Mouse (Mus musculus): ENCODE results near the gene Fbn1. TPM values are rescaled to one million over a fixed set of nuclear protein-coding genes. Genes with fewer than 3 reads are reported as not detected.

The Fbn1 gene
- polyA plus RNA-seq, 1 experiment, result 3.5 TPM

DNA sequence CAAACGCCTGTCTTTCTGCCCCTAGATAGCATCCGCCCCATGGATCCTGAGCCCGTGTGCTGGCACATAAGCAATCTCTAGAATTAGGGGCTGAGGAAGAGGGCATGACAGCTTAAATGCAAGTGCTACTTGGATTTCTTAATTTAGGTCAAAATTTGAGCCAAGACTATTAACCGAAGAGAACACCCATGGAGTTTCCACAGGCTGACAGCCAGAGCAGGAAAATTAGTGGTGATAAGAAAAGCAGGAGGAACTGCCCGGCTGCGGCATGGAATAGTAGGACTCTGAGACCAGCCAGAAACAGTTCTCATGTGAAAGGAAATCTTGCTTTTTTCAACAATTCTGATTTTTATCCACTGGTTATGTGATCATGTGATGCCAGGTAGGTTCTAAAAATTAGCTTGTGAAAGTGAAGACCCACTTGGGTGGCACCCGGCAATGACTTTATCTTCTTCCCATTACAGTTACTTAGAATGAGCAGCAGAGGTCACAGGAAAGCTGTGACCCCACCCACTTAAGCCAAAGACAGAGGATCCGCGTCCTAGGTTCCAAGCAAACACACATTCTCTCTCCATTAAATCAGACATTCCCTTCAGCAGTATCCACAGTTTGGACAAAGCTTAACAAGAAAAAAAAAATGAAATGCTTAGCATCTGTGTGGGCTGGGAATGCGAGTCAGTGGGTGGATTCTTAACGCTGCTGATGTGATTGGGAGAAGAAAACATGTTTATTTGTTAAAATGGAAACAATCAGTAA lies 152.4 kb downstream of the Fbn1 start:
- Histone ChIP-seq H3K27ac (ENCODE audit: control insufficient read depth, insufficient read depth, low read depth, low read length, poor library complexity) (no peak overlapping the region), H3K4me3 (replicated peaks; ENCODE audit: control insufficient read depth, low read depth, low read length) (no peak overlapping the region), H3K4me1 (ENCODE audit: control insufficient read depth, insufficient read depth, low read length) (peaks cover 2% of the 10 kb centered on the region; the same call in 1 of the 2 replicates)
- no peak for TF ChIP-seq CTCF (IDR thresholded peaks at IDR 0.05; ENCODE audit: control insufficient read depth, insufficient read depth, low read length)
- no peak for TF ChIP-seq POLR2A (IDR thresholded peaks at IDR 0.05; ENCODE audit: borderline replicate concordance, control insufficient read depth, low read depth, low read length)
- 82% methylated on average over 11 of the region's 11 CpGs for WGBS

DNA sequence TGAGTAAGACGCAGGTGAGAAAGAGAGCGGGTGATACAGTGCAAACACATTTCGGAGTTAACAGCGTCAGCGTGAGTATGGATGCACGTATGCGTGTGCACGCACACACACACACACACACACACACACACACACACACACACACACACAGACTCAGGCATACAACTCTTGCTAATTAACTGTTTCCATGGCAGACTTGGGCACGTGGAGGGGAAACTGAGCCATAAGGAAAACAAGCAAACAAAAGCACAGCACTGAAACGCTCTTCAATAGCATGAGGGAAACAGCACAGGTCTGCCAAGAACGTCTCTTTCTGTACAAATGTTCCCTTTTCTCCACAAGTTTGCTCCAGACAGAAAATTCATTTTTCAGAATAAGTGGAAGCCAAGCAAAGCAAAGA lies 153.2 kb downstream of the Fbn1 start:
- Histone ChIP-seq H3K4me1 (ENCODE audit: control insufficient read depth, insufficient read depth, low read length) (peaks cover 2% of the 10 kb centered on the region; the same call in 1 of the 2 replicates), H3K4me3 (replicated peaks; ENCODE audit: control insufficient read depth, low read depth, low read length) (no peak overlapping the region), H3K27ac (ENCODE audit: control insufficient read depth, insufficient read depth, low read depth, low read length, poor library complexity) (no peak overlapping the region)
- TF ChIP-seq POLR2A (IDR thresholded peaks at IDR 0.05; ENCODE audit: borderline replicate concordance, control insufficient read depth, low read depth, low read length), result no peak
- 83% methylated on average over 11 of the region's 11 CpGs for WGBS

- H3K4me3 ChIP-seq (replicated peaks; ENCODE audit: control insufficient read depth, low read depth, low read length), result no peak overlapping the region
- TF ChIP-seq CTCF (IDR thresholded peaks at IDR 0.05; ENCODE audit: control insufficient read depth, insufficient read depth, low read length) (no peak), POLR2A (IDR thresholded peaks at IDR 0.05; ENCODE audit: borderline replicate concordance, control insufficient read depth, low read depth, low read length) (no peak)
- 84% methylated on average over 5 of the region's 5 CpGs for WGBS
- no peaks in the 10 kb centered on the region for H3K4me1 ChIP-seq (ENCODE audit: control insufficient read depth, insufficient read depth, low read length)
- H3K27ac ChIP-seq (ENCODE audit: control insufficient read depth, insufficient read depth, low read depth, low read length, poor library complexity), result no peak overlapping the region
These were observed 158.6 kb downstream of the Fbn1 start for GRCm38 (mm10) chr2:125349144-125349543.

GRCm38 (mm10) chr2:125342181-125342950 lies 165.4 kb downstream of the Fbn1 start:
- Histone ChIP-seq H3K27ac (ENCODE audit: control insufficient read depth, insufficient read depth, low read depth, low read length, poor library complexity) (no peak overlapping the region), H3K4me1 (ENCODE audit: control insufficient read depth, insufficient read depth, low read length) (no peaks in the 10 kb centered on the region), H3K4me3 (replicated peaks; ENCODE audit: control insufficient read depth, low read depth, low read length) (no peak overlapping the region)
- TF ChIP-seq POLR2A (IDR thresholded peaks at IDR 0.05; ENCODE audit: borderline replicate concordance, control insufficient read depth, low read depth, low read length) (no peak), CTCF (IDR thresholded peaks at IDR 0.05; ENCODE audit: control insufficient read depth, insufficient read depth, low read length) (no peak)
- 84% methylated on average over 21 of the region's 21 CpGs for WGBS

GRCm38 (mm10) chr2:125340381-125340780 lies 167.4 kb downstream of the Fbn1 start:
- Histone ChIP-seq H3K27ac (ENCODE audit: control insufficient read depth, insufficient read depth, low read depth, low read length, poor library complexity) (no peak overlapping the region), H3K4me3 (replicated peaks; ENCODE audit: control insufficient read depth, low read depth, low read length) (no peak overlapping the region), H3K4me1 (ENCODE audit: control insufficient read depth, insufficient read depth, low read length) (no peaks in the 10 kb centered on the region)
- 67% methylated on average over 5 of the region's 5 CpGs for WGBS
- no peak for TF ChIP-seq CTCF (IDR thresholded peaks at IDR 0.05; ENCODE audit: control insufficient read depth, insufficient read depth, low read length)
- no peak for TF ChIP-seq POLR2A (IDR thresholded peaks at IDR 0.05; ENCODE audit: borderline replicate concordance, control insufficient read depth, low read depth, low read length)

DNA sequence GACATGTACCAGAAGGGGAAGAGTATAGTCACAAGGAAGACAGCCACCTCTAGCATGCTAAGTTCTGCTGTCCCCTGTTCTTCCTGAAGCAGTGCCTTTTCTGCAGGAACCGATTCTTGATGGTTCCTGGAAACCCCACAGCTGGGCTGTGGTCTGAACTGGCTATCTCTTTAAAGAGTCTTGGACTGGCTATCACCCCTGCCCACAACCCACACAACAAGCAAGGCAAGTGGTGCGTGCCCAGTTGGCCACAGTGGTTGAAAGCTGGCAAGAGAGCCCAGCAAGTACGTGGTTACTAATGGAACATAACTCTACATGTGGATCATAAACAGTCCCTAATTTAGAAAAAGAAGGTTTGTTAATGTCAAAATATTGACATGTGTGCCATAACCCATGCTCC lies 170.6 kb downstream of the Fbn1 start:
- TF ChIP-seq CTCF (IDR thresholded peaks at IDR 0.05; ENCODE audit: control insufficient read depth, insufficient read depth, low read length) (no peak), POLR2A (IDR thresholded peaks at IDR 0.05; ENCODE audit: borderline replicate concordance, control insufficient read depth, low read depth, low read length) (no peak)
- H3K27ac ChIP-seq (ENCODE audit: control insufficient read depth, insufficient read depth, low read depth, low read length, poor library complexity), result no peak overlapping the region
- WGBS, result 33% methylated on average over 3 of the region's 3 CpGs
- no peaks in the 10 kb centered on the region for H3K4me1 ChIP-seq (ENCODE audit: control insufficient read depth, insufficient read depth, low read length)
- no peak overlapping the region for H3K4me3 ChIP-seq (replicated peaks; ENCODE audit: control insufficient read depth, low read depth, low read length)

GRCm38 (mm10) chr2:125335206-125335605 lies 172.6 kb downstream of the Fbn1 start:
- Histone ChIP-seq H3K4me3 (replicated peaks; ENCODE audit: control insufficient read depth, low read depth, low read length) (no peak overlapping the region), H3K27ac (ENCODE audit: control insufficient read depth, insufficient read depth, low read depth, low read length, poor library complexity) (no peak overlapping the region), H3K4me1 (ENCODE audit: control insufficient read depth, insufficient read depth, low read length) (no peaks in the 10 kb centered on the region)
- 92% methylated on average over 11 of the region's 11 CpGs for whole genome bisulfite sequencing
- TF ChIP-seq POLR2A (IDR thresholded peaks at IDR 0.05; ENCODE audit: borderline replicate concordance, control insufficient read depth, low read depth, low read length) (no peak), CTCF (IDR thresholded peaks at IDR 0.05; ENCODE audit: control insufficient read depth, insufficient read depth, low read length) (no peak)

DNA sequence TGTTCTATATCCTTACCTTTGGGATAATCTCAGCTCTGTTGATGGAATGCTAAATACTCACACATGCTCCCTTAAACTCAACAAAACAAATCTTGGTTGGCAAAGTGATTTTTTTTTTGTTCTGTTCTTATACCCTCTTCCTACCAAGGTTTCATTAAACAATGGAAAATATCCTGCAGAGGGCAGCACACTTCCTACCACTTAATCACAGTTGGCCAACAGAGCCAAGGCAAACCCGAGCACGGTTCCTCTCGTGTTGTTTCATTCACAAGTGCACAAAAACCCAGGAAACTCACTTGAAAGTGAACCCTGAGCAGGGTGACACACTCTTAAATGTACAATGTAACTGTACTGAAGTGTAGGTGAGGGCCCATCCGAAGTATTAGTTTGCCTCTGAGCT lies 173.6 kb downstream of the Fbn1 start:
- no peak overlapping the region for H3K27ac ChIP-seq (ENCODE audit: control insufficient read depth, insufficient read depth, low read depth, low read length, poor library complexity)
- no peak overlapping the region for H3K4me3 ChIP-seq (replicated peaks; ENCODE audit: control insufficient read depth, low read depth, low read length)
- TF ChIP-seq POLR2A (IDR thresholded peaks at IDR 0.05; ENCODE audit: borderline replicate concordance, control insufficient read depth, low read depth, low read length), result no peak
- no peak for TF ChIP-seq CTCF (IDR thresholded peaks at IDR 0.05; ENCODE audit: control insufficient read depth, insufficient read depth, low read length)
- 17% methylated on average over 4 of the region's 4 CpGs for WGBS
- H3K4me1 ChIP-seq (ENCODE audit: control insufficient read depth, insufficient read depth, low read length), result no peaks in the 10 kb centered on the region
